17 mouse cellular contexts compared by ENCODE assay signal in the genomic region with DNA sequence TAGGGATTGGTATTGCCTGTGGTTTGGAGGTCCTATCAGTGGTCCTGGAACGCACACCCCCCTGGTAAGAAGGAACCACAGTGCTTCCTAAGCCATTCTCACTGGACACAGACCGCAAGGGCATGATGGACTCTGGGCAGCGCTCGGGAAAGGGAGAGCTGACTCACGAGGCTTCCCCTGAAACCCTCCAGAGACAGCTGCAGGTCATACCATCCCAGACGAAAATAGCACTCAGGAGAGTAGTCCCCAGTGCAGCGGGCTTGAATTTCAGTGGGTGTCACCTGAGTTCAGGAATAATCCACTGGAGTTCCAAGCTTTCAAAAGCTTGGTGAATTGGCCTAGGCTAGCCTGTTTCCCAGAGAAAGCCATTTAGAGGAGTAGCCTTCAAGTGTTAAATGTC. TPM values are rescaled to one million over a fixed set of nuclear protein-coding genes. Genes with fewer than 3 reads are reported as not detected.
"Had no signal": no experiment of that assay in that cellular context is flagged by ENCODE, and none has a peak within 500 bp of the region (broad histone marks: within the 10 kb centered on the region; RNA-seq: fewer than 3 reads in every experiment).

No protein-coding gene starts in this region.

- H3K36me3 ChIP-seq: midbrain, embryonic 15.5 days had no signal

- H3K4me2 ChIP-seq: limb, embryonic 12.5 days; liver, embryonic 13.5 days; lung, embryonic 15.5 days; midbrain, embryonic 11.5 days; midbrain, embryonic 15.5 days; neural tube, embryonic 13.5 days had no signal

- H3K9me3 ChIP-seq: liver, embryonic 13.5 days; lung, embryonic 15.5 days; midbrain, embryonic 15.5 days; neural tube, embryonic 13.5 days had no signal

- H3K4me1 ChIP-seq: liver, embryonic 13.5 days; lung, embryonic 15.5 days; midbrain, embryonic 15.5 days; neural tube, embryonic 13.5 days had no signal

- H3K9ac ChIP-seq: limb, embryonic 12.5 days; liver, embryonic 13.5 days; liver, postnatal 0 days; lung, embryonic 15.5 days; midbrain, embryonic 15.5 days; neural tube, embryonic 13.5 days had no signal

- ATAC-seq: liver, postnatal 0 days; midbrain, embryonic 15.5 days had no signal

- H3K27ac ChIP-seq: layer of hippocampus, adult 2 months; limb, embryonic 12.5 days; liver, embryonic 13.5 days; lung, embryonic 15.5 days; macrophage; midbrain, embryonic 15.5 days; neural tube, embryonic 13.5 days had no signal

- H3K27me3 ChIP-seq: limb, embryonic 12.5 days; liver, embryonic 13.5 days; lung, embryonic 15.5 days; megakaryocyte, embryonic 14.5 days; midbrain, embryonic 15.5 days had no signal

- H3K4me3 ChIP-seq: layer of hippocampus, adult 2 months; limb, embryonic 12.5 days; liver, embryonic 13.5 days; lung, embryonic 15.5 days; megakaryocyte, embryonic 14.5 days; midbrain, embryonic 15.5 days; neural tube, embryonic 13.5 days had no signal

- DNase-seq: kidney, postnatal 36 days; liver; liver, embryonic 13.5 days; liver, postnatal 0 days; lung, postnatal 14 days; retina, postnatal 1 day; right cerebral cortex, postnatal 4 days; thymus, postnatal 36 days had no signal

RNA-seq across cellular contexts. Expression of gene Nrap, which starts 16.7 kb away (rescaled TPM):
- total RNA-seq: monocyte, adult 5-6 weeks had no signal

RNA-seq across cellular contexts. Expression of gene Plekhs1, which starts 54.9 kb away (rescaled TPM):
- total RNA-seq: monocyte, adult 5-6 weeks had no signal
- polyA plus RNA-seq: liver, embryonic 13.5 days; liver, postnatal 0 days; macrophage had no signal
